Mouse (Mus musculus): ENCODE measurements around the gene Snx9.

Gene Snx9

GRCm38 (mm10) chr17:5973536-5973935 lies 132.4 kb downstream of the Snx9 start:
- no peak for DNase-seq

GRCm38 (mm10) chr17:5975099-5975977 lies 134.2 kb downstream of the Snx9 start:
- DNase-seq, result peak; percentile 50 to 52

- DNase-seq, result no peak
These were observed 135.3 kb downstream of the Snx9 start for GRCm38 (mm10) chr17:5976221-5977055.

- DNase-seq, result no peak
These were observed 136.2 kb downstream of the Snx9 start for GRCm38 (mm10) chr17:5977056-5977920.

- DNase-seq, result no peak
These were observed 136.9 kb downstream of the Snx9 start for GRCm38 (mm10) chr17:5977921-5978504.

GRCm38 (mm10) chr17:5978505-5979077 lies 137.5 kb downstream of the Snx9 start:
- no peak for DNase-seq

- DNase-seq, result peak in 1 of 2 experiments; percentile 35
These were observed 139.7 kb downstream of the Snx9 start for GRCm38 (mm10) chr17:5980860-5981259.
